In the genomic region with DNA sequence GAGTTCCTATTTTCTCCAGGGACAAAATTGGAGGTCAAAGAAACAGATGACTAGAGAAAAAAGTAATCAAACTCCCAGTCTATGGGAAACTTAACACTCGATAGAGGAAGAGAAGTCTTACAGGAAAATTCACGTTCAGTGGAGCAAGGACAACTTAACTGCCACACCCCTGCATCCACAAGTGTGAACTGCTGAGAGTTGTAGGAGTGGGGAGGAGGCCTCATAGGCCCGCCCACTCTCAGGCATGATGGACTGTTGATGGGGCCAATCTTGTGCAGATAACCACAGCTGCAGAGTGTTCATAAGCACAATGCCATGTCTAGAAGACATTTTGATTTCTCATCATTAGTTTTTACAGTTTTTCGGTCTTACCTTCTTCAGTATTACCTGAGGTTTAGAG, we compare ENCODE assay signal across 24 mouse cellular contexts.
"Had no signal": no experiment of that assay in that cellular context is flagged by ENCODE, and none has a peak within 500 bp of the region (broad histone marks: within the 10 kb centered on the region; RNA-seq: fewer than 3 reads in every experiment).

No protein-coding gene starts in this region.

- H3K27ac ChIP-seq: heart, adult 2 months; heart, embryonic 13.5 days; heart, embryonic 15.5 days; hindbrain, embryonic 13.5 days; hindbrain, embryonic 15.5 days; hindbrain, postnatal 0 days; limb, embryonic 13.5 days; limb, embryonic 15.5 days; liver, embryonic 12.5 days; liver, embryonic 14.5 days had no signal

- H3K27me3 ChIP-seq: heart, embryonic 13.5 days; heart, embryonic 15.5 days; hindbrain, embryonic 13.5 days; hindbrain, embryonic 15.5 days; limb, embryonic 13.5 days; limb, embryonic 15.5 days; liver, embryonic 12.5 days had no signal

- H3K4me1 ChIP-seq: heart, embryonic 13.5 days; heart, embryonic 15.5 days; hindbrain, embryonic 13.5 days; hindbrain, embryonic 15.5 days; limb, embryonic 13.5 days; limb, embryonic 15.5 days; liver, embryonic 12.5 days had no signal

- H3K36me3 ChIP-seq: heart, embryonic 13.5 days; heart, embryonic 15.5 days; hindbrain, embryonic 13.5 days; hindbrain, embryonic 15.5 days; limb, embryonic 13.5 days; limb, embryonic 15.5 days; liver, embryonic 12.5 days had no signal

- H3K4me3 ChIP-seq: heart, adult 2 months; heart, embryonic 13.5 days; heart, embryonic 15.5 days; hindbrain, embryonic 13.5 days; hindbrain, embryonic 15.5 days; limb, embryonic 13.5 days; limb, embryonic 15.5 days; liver, embryonic 12.5 days had no signal

- H3K9ac ChIP-seq: heart, embryonic 13.5 days; heart, embryonic 15.5 days; hindbrain, embryonic 13.5 days; hindbrain, embryonic 15.5 days; limb, embryonic 13.5 days; limb, embryonic 15.5 days; liver, embryonic 12.5 days; liver, embryonic 14.5 days had no signal

- ATAC-seq: hindbrain, postnatal 0 days; intestine, embryonic 16.5 days; liver, embryonic 12.5 days had no signal

- DNase-seq: gastrocnemius, postnatal 14 days; gastrocnemius, postnatal 36 days; heart, adult 11 months; heart, adult 2 months; heart, postnatal 14 days; heart, postnatal 36 days; kidney, adult 11 months; kidney, adult 8-10 months; kidney, postnatal 14 days; kidney, postnatal 36 days; layer of hippocampus, adult 9-11 months; layer of hippocampus, postnatal 36 days; left cerebral cortex, postnatal 4 days had no signal

- H3K9me3 ChIP-seq: heart, embryonic 13.5 days; heart, embryonic 15.5 days; hindbrain, embryonic 13.5 days; hindbrain, embryonic 15.5 days; limb, embryonic 13.5 days; limb, embryonic 15.5 days; liver, embryonic 12.5 days had no signal

- H3K4me2 ChIP-seq: heart, embryonic 11.5 days; heart, embryonic 13.5 days; heart, embryonic 15.5 days; hindbrain, embryonic 13.5 days; hindbrain, embryonic 15.5 days; limb, embryonic 13.5 days; limb, embryonic 15.5 days; liver, embryonic 12.5 days had no signal
